Mouse (Mus musculus) retina, postnatal 7 days (tissue): ENCODE measurements at regions not wholly inside any gene's neighbourhood (a gene's known extent, or its start where the extent isn't known, plus 50 kb on each side); places are given as distances from the start of the nearest gene placed in this dataset.

Experiments used
- DNase-seq: peaks from one replicate; pipeline ENCODE4 v3.0.0-alpha.2; 2012; ENCODE audit warnings: low read depth, low spot score

GRCm38 (mm10) chr1:35428126-35428840 is 578.5 kb downstream of the Plekhb2 start:
- DNase-seq = no peak

DNA sequence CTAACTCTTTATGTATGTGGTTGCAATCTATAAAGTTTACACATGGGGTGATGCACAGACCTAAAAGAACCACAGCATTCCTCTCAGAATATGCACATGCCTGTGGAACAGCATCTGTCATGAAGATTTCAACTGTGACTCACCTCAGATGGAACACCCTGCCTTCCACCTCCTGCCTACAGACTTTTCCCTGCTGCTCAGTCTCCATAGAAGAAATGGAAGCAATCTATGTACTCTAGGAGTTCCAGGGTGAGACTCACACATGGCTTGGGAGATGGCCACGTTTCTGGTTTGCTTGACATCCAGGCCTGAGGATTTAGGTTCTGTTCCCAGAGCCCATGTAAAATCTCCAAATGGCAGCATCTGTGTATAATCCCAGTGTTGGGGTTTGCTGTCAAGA is 579.7 kb downstream of the Plekhb2 start:
- DNase-seq = no peak

- DNase-seq = no peak
Measured at GRCm38 (mm10) chr1:35435721-35436120, 585.9 kb downstream of the Plekhb2 start.

DNA sequence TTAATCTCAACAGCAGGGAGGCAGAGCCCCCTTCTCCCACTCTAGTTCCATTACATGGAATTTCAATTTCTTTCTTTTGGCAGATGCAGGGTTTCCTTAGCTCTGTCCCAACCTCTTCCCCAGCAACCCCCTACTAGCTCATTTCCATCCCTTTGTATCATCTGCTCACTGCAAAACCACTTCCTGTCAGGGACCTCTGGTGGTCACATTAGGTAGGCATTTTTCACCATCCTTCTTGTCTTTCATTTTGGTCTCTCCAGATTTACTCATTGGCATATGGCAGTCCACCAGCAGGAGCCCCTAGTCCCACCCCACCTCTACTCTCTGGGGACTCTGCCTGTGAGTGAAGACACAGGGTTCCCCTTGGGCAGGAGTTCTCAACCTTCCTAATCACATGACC is 597.6 kb downstream of the Plekhb2 start:
- DNase-seq = no peak

DNA sequence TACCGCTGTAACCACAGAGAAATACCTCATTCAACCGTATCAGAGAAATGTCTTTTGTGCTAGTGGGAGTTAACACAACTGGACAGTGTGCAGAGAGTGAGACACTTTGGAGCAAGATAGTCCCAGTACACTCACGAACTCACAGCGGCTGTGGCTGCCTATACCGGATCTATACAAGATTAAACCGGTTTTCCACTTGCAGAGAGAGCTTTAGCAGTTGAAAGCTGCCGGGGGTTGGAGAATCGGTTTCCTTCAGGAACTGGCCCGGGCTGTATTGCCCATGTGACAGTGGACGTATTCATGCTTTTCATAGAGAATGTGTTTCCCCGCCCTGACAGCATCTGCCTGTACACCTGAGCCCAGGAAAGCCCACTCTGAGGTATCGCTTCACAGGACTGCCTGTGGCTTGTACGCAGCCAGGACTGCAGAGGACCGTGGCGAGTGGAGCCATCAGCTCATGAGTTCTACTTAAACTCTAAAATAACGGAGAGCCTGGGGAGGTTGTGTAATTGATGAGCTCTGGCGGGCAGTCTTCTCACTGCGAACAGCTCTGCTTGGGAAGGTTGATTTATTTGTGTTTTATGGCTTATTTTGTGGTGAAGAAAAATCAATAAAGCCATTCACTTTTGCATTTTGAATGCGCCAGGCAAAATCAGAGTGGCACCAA is 602.8 kb downstream of the Plekhb2 start:
- DNase-seq = no peak

- DNase-seq = no peak
Measured at GRCm38 (mm10) chr1:35457591-35457990, 607.8 kb downstream of the Plekhb2 start.

DNA sequence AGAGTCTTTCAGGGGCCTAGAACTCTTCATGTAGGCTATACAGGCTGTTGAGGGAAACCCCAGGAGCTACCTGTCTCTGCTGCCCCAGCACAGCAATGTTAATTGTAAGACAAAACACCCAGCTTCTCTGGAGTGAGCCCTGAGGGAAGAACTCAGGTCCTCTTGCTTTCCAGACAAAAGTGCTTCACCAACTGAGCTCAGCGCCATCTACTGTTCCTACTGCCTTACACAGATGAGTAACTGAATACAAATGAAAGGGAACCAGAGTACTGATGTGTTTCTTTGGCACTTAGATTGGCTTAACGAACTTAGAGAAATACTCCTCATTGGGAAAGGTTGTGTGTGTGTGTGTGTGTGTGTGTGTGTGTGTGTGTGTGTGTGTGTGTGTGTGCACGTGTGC is 603.1 kb upstream of the Hs6st1 start:
- DNase-seq = no peak

GRCm38 (mm10) chr1:35469185-35469753 is 598.9 kb upstream of the Hs6st1 start:
- no peak for DNase-seq

DNA sequence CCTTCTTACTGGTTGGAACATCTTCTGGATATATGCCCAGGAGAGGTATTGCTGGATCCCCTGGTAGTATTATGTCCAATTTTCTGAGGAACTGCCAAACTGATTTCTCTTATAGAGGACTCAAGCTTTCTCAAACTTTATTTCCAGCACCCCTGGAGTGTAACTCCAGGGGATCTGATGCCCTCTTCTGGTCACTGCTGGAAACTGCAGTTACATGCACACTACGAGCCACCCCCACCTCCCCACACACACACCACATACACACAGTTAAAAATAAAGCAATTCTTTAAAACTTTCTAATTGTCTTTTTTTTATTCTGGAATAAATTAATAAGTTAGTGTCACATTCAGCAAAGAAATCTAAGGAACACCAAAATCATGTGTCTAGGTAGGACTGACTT is 589.9 kb upstream of the Hs6st1 start:
- DNase-seq = no peak

DNA sequence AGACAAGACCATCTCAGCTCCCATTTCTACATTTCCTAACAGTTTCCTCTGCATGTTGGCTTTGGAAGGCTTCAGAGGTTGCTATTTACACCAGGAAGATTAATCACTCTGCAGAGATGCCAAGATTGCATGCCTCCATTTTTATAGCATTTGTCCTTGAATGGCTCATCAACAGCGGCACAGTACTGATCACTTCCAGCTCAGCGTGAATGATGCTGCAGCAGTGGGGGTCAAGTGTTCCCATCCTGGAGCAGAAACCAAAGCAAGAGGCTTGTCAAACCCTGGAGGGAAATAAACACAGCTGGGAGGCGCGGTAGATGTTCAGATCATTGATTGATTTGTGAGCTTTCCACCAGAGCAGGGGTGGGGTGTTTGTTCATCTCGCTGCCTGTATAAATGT is 572.2 kb upstream of the Hs6st1 start:
- DNase-seq = no peak

GRCm38 (mm10) chr1:35522951-35523350 is 545.2 kb upstream of the Hs6st1 start:
- no peak for DNase-seq

- no peak for DNase-seq
Measured at GRCm38 (mm10) chr1:35523790-35524362, 544.3 kb upstream of the Hs6st1 start.

GRCm38 (mm10) chr1:35524788-35525187 is 543.4 kb upstream of the Hs6st1 start:
- no peak for DNase-seq

GRCm38 (mm10) chr1:35527750-35528476 is 540.3 kb upstream of the Hs6st1 start:
- no peak for DNase-seq

DNA sequence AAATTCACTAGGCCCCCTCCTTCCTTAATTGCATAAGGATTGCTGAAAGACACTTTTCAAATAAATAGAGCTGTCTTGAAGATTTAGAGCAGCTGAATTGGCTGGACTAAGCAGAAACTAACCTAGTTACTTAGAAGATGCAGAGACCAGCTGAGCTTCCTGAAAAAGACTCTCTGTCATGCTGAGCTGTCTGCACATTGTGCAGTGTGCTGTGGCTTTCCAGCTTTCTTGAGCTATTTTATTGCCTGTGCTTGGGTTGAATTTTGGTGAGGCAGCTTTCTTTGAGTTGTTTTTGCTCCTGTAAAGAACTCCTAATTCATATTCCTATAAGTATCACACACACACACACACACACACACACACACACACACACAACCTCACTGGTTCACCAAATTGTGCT is 532.7 kb upstream of the Hs6st1 start:
- no peak for DNase-seq

DNA sequence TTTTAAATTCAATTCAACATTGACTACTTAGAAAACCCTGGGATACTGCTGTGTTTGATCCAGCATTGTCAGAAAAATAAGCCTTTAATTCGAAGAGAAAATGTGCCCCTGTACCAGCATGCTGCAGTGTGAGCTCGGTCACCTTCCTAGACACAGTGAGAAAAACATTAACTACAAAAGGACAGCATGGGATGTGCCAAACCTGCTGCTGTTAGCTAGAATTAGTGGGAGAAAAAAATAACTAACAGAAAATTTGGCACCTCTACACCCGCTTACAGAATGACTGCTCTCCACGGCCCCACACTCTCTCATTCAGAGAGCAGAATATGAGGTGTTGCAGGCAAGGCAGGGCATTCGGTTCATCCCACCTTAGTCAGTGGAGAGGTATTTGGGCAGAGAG is 531.9 kb upstream of the Hs6st1 start:
- no peak for DNase-seq

- no peak for DNase-seq
Measured at GRCm38 (mm10) chr1:35548845-35549244, 519.4 kb upstream of the Hs6st1 start.

DNA sequence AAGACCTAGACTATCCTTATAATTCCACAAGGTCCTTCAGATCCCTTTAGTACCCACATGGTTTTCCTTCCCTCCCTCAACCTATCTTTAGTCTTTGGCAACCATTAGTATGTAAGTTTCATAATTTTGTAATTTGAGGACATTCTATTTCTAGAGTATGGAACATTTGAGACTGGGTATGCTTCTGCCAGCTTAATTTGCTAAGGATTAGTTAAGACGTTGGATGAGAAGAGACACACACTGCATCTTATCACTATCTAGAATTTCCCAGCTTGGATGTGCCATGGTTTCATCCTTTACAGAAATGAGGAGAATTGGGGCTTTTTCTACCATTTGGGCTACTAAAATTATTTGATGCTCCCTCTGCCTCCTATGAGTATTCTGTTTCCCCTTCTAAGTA is 516.7 kb upstream of the Hs6st1 start:
- no peak for DNase-seq

DNA sequence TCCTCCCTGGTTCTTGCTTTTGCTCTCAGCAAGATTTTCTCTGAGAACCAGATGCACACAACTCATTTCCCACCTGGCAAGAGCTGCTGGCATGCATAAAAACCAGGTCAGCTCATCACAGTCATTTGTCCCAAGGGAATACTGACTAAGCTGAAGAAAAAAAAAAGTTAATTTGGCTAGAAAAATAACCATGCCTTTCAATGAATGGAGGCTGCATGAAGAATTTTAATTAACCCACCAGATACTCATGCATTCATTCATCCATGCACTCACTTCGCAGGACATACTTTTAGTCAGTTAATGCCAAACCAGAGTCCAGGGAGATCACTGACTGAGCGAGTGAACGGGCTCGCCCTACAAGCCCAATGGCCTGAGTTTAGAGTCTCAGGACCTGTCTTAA is 505.4 kb upstream of the Hs6st1 start:
- no peak for DNase-seq

DNA sequence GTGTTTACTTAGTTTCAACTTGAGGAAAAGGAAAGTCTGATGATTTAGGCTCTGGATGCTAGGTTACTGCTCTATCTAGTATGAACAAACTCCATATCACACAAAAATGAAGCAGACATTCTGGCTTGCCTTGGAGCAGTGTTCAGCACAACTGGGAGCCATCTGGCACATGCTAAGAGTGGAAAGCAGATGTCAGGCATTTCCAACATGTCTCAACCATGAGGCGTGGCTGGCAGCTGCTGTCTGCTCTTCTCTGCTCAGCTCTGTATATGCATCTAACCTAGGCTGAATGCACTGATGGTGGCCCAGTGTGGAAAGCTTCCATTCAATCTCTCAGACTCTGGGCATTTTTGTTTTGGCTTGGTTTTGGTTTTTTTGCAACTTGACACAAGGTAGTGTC is 493.0 kb upstream of the Hs6st1 start:
- DNase-seq = no peak

DNA sequence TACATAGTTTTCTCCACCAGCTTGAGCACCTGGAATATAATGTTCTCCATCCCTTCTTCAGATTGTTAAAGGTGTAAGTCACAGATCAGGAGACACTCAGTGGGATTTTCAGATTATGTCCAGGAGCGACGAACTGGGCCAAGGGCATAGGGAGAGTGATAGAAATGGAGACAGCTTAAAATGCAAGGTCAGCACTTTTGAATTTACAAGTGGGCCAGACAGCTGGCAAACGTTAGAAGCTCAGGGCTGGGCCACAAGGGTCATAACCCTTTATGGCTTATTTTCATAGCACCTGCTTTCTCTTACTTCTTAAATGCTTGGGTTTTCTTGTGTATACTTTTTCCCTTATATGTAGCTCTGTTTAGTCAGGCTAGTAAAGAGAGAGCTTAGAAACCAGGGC is 488.8 kb upstream of the Hs6st1 start:
- DNase-seq = no peak

DNA sequence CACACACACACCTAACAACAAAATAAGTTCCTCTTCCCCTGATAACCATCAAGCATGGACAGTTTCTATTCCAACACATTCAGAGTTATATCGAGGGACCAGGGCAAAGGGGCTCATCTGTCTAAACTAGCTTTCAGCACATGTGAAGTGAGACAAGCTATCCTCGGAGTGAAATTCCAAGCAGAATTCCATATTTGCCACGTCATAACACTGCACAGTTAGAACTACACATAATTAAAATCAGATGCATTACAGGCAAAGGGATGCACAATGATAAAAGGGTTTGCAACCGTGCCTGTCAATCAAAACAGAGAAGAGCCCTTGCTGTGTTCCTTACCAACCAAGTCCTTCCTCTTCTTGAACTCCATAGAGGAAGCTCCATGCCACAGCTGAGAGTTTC is 488.2 kb upstream of the Hs6st1 start:
- DNase-seq = no peak
